Mouse (Mus musculus) midbrain, embryonic 13.5 days (tissue): Measurements from ENCODE around the gene Cyp4f40. TPM values are rescaled to one million over a fixed set of nuclear protein-coding genes. Genes with fewer than 3 reads are reported as not detected.
"Not testable (repeated sequence)": the region's sequence is repeated elsewhere in the genome, so short reads cannot be mapped to it uniquely, and the experiment has no call there.

ENCODE experiments used
- ATAC-seq: fragments of 200-750 bp; cut with Nextera tagmentation; 2 replicates; pipeline ENCODE4 v1.8.0; 2017; ENCODE audit warnings: mild to moderate bottlenecking, moderate TSS enrichment, moderate library complexity
- H3K27ac ChIP-seq: fragments of 300-500 bp; sonication (generic); 2 replicates; pipeline ENCODE4 v1.5.1; 2015; ENCODE audit warnings: inconsistent platforms, mild to moderate bottlenecking, moderate library complexity
- H3K27me3 ChIP-seq: fragments of 300-500 bp; sonication (generic); 2 replicates; pipeline ENCODE4 v1.6.1; 2015; ENCODE audit warnings: mild to moderate bottlenecking, inconsistent platforms
- H3K36me3 ChIP-seq: fragments of 300-500 bp; sonication (generic); 2 replicates; pipeline ENCODE4 v1.6.1; 2015; ENCODE audit warnings: mild to moderate bottlenecking, inconsistent platforms
- H3K4me1 ChIP-seq: fragments of 300-500 bp; sonication (generic); replicated peaks from 2 replicates; pipeline ENCODE4 v1.6.1; 2015; ENCODE audit warnings: inconsistent platforms
- H3K4me2 ChIP-seq: fragments of 300-500 bp; sonication (generic); replicated peaks from 2 replicates; pipeline ENCODE4 v1.6.1; 2015; ENCODE audit warnings: moderate library complexity, mild to moderate bottlenecking, inconsistent platforms
- H3K4me3 ChIP-seq: fragments of 300-500 bp; sonication (generic); replicated peaks from 2 replicates; pipeline ENCODE4 v1.5.1; 2015; ENCODE audit warnings: mild to moderate bottlenecking, inconsistent platforms
- H3K9ac ChIP-seq: fragments of 300-500 bp; sonication (generic); replicated peaks from 2 replicates; pipeline ENCODE4 v1.6.1; 2015; ENCODE audit warnings: mild to moderate bottlenecking, inconsistent platforms
- H3K9me3 ChIP-seq: fragments of 300-500 bp; sonication (generic); 2 replicates; pipeline ENCODE4 v1.6.1; 2016; ENCODE audit warnings: mild to moderate bottlenecking, inconsistent platforms
- WGBS: fragments of 180-500 bp; shearing (Covaris S2); methylation state at CpG from one replicate; pipeline ENCODE4 v1.1.7; 2015; 5-methylcytosine and 5-hydroxymethylcytosine counted together
- polyA plus RNA-seq: library from polyadenylated mRNA; unstranded; fragments of >200 nt; fragmentation: Nextera tagmentation; extraction: Ambion mirVana; gene quantifications from 2 replicates; pipeline ENCODE4 v1.2.1, GENCODE M21; 2015

The Cyp4f40 gene
- polyA plus RNA-seq, 1 experiment from 2014 or later: not detected

- Histone ChIP-seq H3K9me3 (0 out of 2 replicates have a peak, but pooled peaks cover 2% of the 10 kb centered on the region), H3K27ac (no peak overlapping the region), H3K9ac (no peak overlapping the region), H3K4me1 (no peaks in the 10 kb centered on the region), H3K4me2 (no peak overlapping the region), H3K27me3 (no peaks in the 10 kb centered on the region), H3K4me3 (no peak overlapping the region), H3K36me3 (no peaks in the 10 kb centered on the region)
- no peak for ATAC-seq
- WGBS: 94% methylated on average over 4 of the region's 4 CpGs
Observed at GRCm38 (mm10) chr17:32653860-32654259, 4.8 kb upstream of the Cyp4f40 start.

- no peak for ATAC-seq
- H3K9ac ChIP-seq: no peak overlapping the region
- H3K27ac ChIP-seq: no peak overlapping the region
- H3K36me3 ChIP-seq: no peaks in the 10 kb centered on the region
- H3K4me1 ChIP-seq: no peaks in the 10 kb centered on the region
- no peak overlapping the region for H3K4me3 ChIP-seq
- no peak overlapping the region for H3K4me2 ChIP-seq
- 79% methylated on average over 3 of the region's 3 CpGs for WGBS
- H3K9me3 ChIP-seq: 0 out of 2 replicates have a peak, but pooled peaks cover 2% of the 10 kb centered on the region
- H3K27me3 ChIP-seq: no peaks in the 10 kb centered on the region
Observed at GRCm38 (mm10) chr17:32657041-32657440, 1.7 kb upstream of the Cyp4f40 start.

GRCm38 (mm10) chr17:32658246-32658645 is 454 bp upstream of the Cyp4f40 start:
- H3K4me2 ChIP-seq: no peak overlapping the region

DNA sequence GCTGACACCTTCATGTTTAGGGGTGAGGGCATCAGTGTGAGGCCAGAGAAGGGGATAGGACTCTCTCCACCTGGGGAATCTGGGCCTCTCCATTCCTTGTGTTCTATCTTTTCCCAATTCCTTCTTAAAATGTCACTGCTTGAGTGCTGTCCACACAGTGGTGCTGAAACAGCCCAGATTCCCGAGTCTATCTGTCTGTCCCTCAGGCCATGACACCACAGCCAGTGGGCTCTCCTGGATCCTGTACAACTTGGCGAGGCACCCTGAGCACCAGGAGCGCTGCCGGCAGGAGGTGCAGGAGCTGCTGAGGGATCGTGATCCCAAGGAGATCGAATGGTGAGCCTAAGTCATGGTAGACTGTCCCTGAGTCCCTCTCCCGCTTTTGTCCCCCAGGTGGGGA is 15.3 kb downstream of the Cyp4f40 start:
- Histone ChIP-seq H3K27me3 (0 out of 2 replicates have a peak, but pooled peaks cover 6% of the 10 kb centered on the region), H3K36me3 (no peaks in the 10 kb centered on the region), H3K9ac (no peak overlapping the region), H3K4me1 (no peaks in the 10 kb centered on the region), H3K9me3 (no peaks in the 10 kb centered on the region), H3K27ac (no peak overlapping the region), H3K4me2 (no peak overlapping the region), H3K4me3 (no peak overlapping the region)
- ATAC-seq: no peak
- 64% methylated on average over 7 of the region's 7 CpGs for WGBS

More at GRCm38 (mm10) chr17:32658246-32658645, 454 bp upstream of the Cyp4f40 start:
- no peaks in the 10 kb centered on the region for H3K36me3 ChIP-seq
- H3K27me3 ChIP-seq: no peaks in the 10 kb centered on the region
- no peaks in the 10 kb centered on the region for H3K4me1 ChIP-seq
- no peak overlapping the region for H3K9ac ChIP-seq
- no peak overlapping the region for H3K4me3 ChIP-seq
- H3K9me3 ChIP-seq: no peaks in the 10 kb centered on the region
- H3K27ac ChIP-seq: no peak overlapping the region
- no peak for ATAC-seq
- WGBS: 83% methylated on average over 1 of the region's 1 CpGs

DNA sequence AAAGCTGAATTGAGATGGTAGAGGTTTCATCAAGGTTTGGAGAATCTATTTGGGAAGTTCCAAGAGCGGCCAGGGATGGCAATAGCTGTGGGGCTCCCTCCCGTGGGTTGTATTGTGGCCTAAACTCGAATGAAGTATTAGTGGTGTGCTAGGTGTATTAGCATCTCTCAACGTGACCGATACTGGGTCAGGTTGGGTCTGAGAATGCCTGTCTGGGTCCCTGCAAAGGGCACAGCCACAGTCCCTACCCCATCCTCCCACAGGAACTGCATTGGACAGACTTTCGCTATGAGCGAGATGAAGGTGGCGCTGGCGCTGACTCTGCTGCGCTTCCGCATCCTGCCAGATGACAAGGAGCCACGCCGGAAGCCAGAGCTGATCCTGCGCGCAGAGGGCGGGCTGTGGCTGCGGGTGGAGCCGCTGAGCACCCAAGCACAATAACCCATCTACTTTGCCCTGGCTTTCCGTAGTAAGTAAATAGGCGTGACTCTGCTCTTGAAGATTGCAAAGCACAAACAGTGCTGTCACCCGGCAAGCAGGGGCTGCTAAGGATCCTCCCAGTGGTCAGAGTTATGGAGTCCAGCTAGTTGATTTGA is 17.4 kb downstream of the Cyp4f40 start:
- 0 out of 2 replicates have a peak overlapping the region, but pooled peaks have one; percentile 1 for H3K4me3 ChIP-seq
- H3K4me1 ChIP-seq: no peaks in the 10 kb centered on the region
- no peak overlapping the region for H3K9ac ChIP-seq
- H3K9me3 ChIP-seq: no peaks in the 10 kb centered on the region
- H3K36me3 ChIP-seq: no peaks in the 10 kb centered on the region
- ATAC-seq: peak; percentile 65
- 0 out of 2 replicates have a peak, but pooled peaks cover 6% of the 10 kb centered on the region for H3K27me3 ChIP-seq
- no peak overlapping the region for H3K27ac ChIP-seq
- 41% methylated on average over 21 of the region's 21 CpGs for WGBS
- peak overlapping the region; percentile 38 for H3K4me2 ChIP-seq

DNA sequence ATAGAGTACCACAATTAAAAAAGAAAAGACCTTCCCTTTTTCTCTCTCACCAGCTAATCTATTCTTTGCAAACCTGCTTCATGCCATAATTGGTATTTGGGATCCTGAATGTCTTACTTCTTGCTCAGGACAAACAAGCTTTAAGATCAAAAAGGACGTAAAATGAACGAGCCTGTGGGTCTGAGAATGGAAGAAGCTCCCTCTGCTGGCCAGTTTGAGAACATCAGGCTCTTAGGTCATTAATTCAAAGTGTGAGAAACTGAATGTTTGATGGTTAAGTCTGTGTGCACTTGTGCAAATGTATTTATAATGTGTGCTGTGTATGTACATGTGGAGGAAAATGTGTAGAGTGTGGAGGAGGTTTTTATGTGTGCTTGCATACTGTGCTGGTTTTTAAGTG is 21.7 kb downstream of the Cyp4f40 start:
- WGBS: 21% methylated on average over 2 of the region's 2 CpGs
- Histone ChIP-seq H3K27me3 (no peaks in the 10 kb centered on the region), H3K27ac (no peak overlapping the region), H3K4me3 (no peak overlapping the region), H3K9ac (no peak overlapping the region), H3K9me3 (no peaks in the 10 kb centered on the region), H3K4me1 (0 out of 2 replicates have a peak, but pooled peaks cover under 1% of the 10 kb centered on the region), H3K4me2 (no peak overlapping the region), H3K36me3 (no peaks in the 10 kb centered on the region)
- no peak for ATAC-seq

DNA sequence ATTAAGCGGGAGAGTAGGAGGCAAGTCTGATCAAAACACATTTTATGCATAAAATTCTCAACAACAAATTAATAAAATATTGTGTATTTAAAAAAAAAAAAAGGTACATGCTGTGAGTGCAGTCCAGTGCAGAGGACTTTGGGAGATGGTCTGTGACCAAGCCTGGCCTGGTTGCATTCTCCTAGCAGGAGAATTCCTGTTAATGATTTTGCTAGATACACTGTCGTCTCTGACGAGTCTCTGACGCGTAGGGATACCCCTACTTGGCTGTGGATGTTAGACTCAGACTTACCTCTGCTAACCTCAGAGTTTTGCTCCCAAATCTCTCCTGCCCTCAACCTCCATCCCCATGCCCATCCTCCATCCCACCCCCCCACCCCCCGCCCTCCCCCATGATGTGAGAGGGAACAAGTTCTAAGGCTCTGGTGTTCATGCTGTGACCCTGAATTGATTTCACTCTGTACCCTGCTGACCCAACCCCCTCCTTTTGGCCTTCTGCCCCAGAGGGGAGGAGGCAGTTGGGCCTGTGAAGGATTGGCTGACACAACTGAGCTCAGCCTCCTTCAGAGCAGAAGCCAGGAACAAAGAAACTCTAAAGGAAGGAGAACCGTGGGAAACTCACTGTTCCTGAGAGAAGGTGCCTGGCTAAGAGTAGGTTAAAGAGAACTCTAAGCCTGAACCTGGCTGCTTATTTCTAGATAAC is 26.5 kb downstream of the Cyp4f40 start, which contains the start of gene Cyp4f15:
Cyp4f15 (plus strand) TSS at position 580 of the 703 bp plus-strand sequence.
- H3K27me3 ChIP-seq: no peaks in the 10 kb centered on the region
- no peaks in the 10 kb centered on the region for H3K36me3 ChIP-seq
- H3K4me1 ChIP-seq: 0 out of 2 replicates have a peak, but pooled peaks cover 3% of the 10 kb centered on the region
- H3K27ac ChIP-seq: no peak within 1 kb of the TSS
- H3K9me3 ChIP-seq: no peaks in the 10 kb centered on the region
- H3K4me3 ChIP-seq: no peak within 1 kb of the TSS
- WGBS: 24% methylated on average over 7 of the region's 7 CpGs
- no peak within 1 kb of the TSS for H3K9ac ChIP-seq
- no peak for ATAC-seq
- H3K4me2 ChIP-seq: no peak within 1 kb of the TSS

DNA sequence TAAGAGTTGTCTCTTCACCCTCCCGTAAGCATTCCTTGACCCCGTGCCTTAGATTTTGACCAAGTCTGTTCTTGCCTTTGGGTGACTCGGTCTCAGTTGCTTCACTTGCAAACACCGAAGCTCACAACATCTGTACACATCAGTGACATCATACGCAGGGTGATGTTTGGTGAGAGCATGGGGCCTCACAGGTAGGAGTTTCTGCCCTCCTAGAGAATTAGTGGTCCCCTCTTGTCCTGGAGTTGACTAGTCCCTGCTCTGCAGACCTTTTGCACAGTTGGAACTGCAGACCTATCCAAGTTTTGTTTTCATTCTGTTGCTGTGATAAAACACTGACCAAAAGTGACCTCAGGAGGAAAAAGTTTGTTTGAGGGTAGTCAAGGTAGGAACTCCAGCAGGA is 28.0 kb downstream of the Cyp4f40 start:
- WGBS: 94% methylated on average over 5 of the region's 5 CpGs
- Histone ChIP-seq H3K4me2 (no peak overlapping the region), H3K27ac (no peak overlapping the region)

GRCm38 (mm10) chr17:32690959-32691358 is 32.3 kb downstream of the Cyp4f40 start:
- no peak for ATAC-seq
- Histone ChIP-seq H3K4me3 (no peak overlapping the region), H3K9me3 (no peaks in the 10 kb centered on the region), H3K4me2 (no peak overlapping the region), H3K27me3 (no peaks in the 10 kb centered on the region), H3K36me3 (no peaks in the 10 kb centered on the region), H3K9ac (no peak overlapping the region), H3K27ac (no peak overlapping the region), H3K4me1 (no peaks in the 10 kb centered on the region)
- WGBS: 96% methylated on average over 1 of the region's 1 CpGs

More for the DNA sequence above, 28.0 kb downstream of the Cyp4f40 start:
- Histone ChIP-seq H3K9me3 (no peaks in the 10 kb centered on the region), H3K27me3 (no peaks in the 10 kb centered on the region), H3K4me3 (no peak overlapping the region), H3K36me3 (no peaks in the 10 kb centered on the region), H3K4me1 (0 out of 2 replicates have a peak, but pooled peaks cover 3% of the 10 kb centered on the region), H3K9ac (no peak overlapping the region)
- no peak for ATAC-seq

GRCm38 (mm10) chr17:32702826-32703225 is 44.1 kb downstream of the Cyp4f40 start:
- Histone ChIP-seq H3K4me3 (peak overlapping the region; percentile 17; the same call in 1 of the 2 replicates), H3K36me3 (no peaks in the 10 kb centered on the region), H3K27me3 (no peaks in the 10 kb centered on the region), H3K9ac (no peak overlapping the region), H3K9me3 (peaks cover 9% of the 10 kb centered on the region; the same call in 1 of the 2 replicates), H3K4me2 (peak overlapping the region; percentile 38), H3K27ac (no peak overlapping the region), H3K4me1 (no peaks in the 10 kb centered on the region)
- ATAC-seq: 0 out of 2 replicates have a peak, but pooled peaks have one; percentile 53
- 35% methylated on average over 22 of the region's 22 CpGs for WGBS

GRCm38 (mm10) chr17:32710541-32710940 is 51.8 kb downstream of the Cyp4f40 start:
- ATAC-seq, H3K4me3 ChIP-seq, H3K9me3 ChIP-seq, H3K36me3 ChIP-seq, H3K9ac ChIP-seq, H3K4me2 ChIP-seq, H3K27me3 ChIP-seq, H3K4me1 ChIP-seq, H3K27ac ChIP-seq: not testable (repeated sequence)

- not testable (repeated sequence) for H3K4me1 ChIP-seq, H3K36me3 ChIP-seq, H3K9ac ChIP-seq, H3K9me3 ChIP-seq, H3K4me2 ChIP-seq, ATAC-seq, H3K27me3 ChIP-seq, H3K27ac ChIP-seq, H3K4me3 ChIP-seq
- whole genome bisulfite sequencing: 83% methylated on average over 1 of the region's 1 CpGs
Observed at GRCm38 (mm10) chr17:32722151-32722550, 63.5 kb downstream of the Cyp4f40 start.
